Mouse (Mus musculus): ENCODE results near the gene Cdk14. TPM values are rescaled to one million over a fixed set of nuclear protein-coding genes. Genes with fewer than 3 reads are reported as not detected.

Gene Cdk14
- polyA plus RNA-seq, 2 experiments = 14.5 to 27.6 TPM

- ATAC-seq (ENCODE audit: low FRiP score, low read depth) = peak; percentile 50; the same call in 1 of the 2 replicates
- Histone ChIP-seq H3K27me3 (ENCODE audit: control insufficient read depth, insufficient read depth, low read length) (no peaks in the 10 kb centered on the region), H3K27ac (replicated peaks; ENCODE audit: low read depth, low read length) (no peak overlapping the region), H3K9ac (ENCODE audit: low read depth, low read length, severe bottlenecking) (no peak overlapping the region), H3K4me2 (replicated peaks; ENCODE audit: low read depth, low read length, severe bottlenecking) (no peak overlapping the region), H3K4me1 (ENCODE audit: control insufficient read depth, insufficient read depth, low read length) (peaks cover 5% of the 10 kb centered on the region; the same call in 1 of the 2 replicates), H3K36me3 (ENCODE audit: control insufficient read depth, insufficient read depth, low read length) (no peaks in the 10 kb centered on the region), H3K9me3 (ENCODE audit: control insufficient read depth, low read length) (no peaks in the 10 kb centered on the region), H3K4me3 (replicated peaks; ENCODE audit: low read length) (no peak overlapping the region)
- 72% methylated on average over 3 of the region's 3 CpGs for whole genome bisulfite sequencing
- TF ChIP-seq POLR2A (IDR thresholded peaks at IDR 0.05; ENCODE audit: borderline replicate concordance, extremely low read depth, insufficient read depth, insufficient read length) = no peak
- DNase-seq (ENCODE audit: low spot score) = peak; percentile 62
These were observed 471.8 kb downstream of the Cdk14 start for GRCm38 (mm10) chr5:4948090-4948954.

- no peak overlapping the region for H3K4me3 ChIP-seq (replicated peaks; ENCODE audit: low read length)
- WGBS = 75% methylated on average over 1 of the region's 1 CpGs
- H3K9me3 ChIP-seq (ENCODE audit: control insufficient read depth, low read length) = no peaks in the 10 kb centered on the region
- no peaks in the 10 kb centered on the region for H3K27me3 ChIP-seq (ENCODE audit: control insufficient read depth, insufficient read depth, low read length)
- H3K4me1 ChIP-seq (ENCODE audit: control insufficient read depth, insufficient read depth, low read length) = peaks cover 9% of the 10 kb centered on the region
- ATAC-seq (ENCODE audit: low FRiP score, low read depth) = no peak
- DNase-seq (ENCODE audit: low spot score) = no peak
- no peak overlapping the region for H3K27ac ChIP-seq (replicated peaks; ENCODE audit: low read depth, low read length)
- TF ChIP-seq POLR2A (IDR thresholded peaks at IDR 0.05; ENCODE audit: borderline replicate concordance, extremely low read depth, insufficient read depth, insufficient read length) = no peak
- no peak overlapping the region for H3K9ac ChIP-seq (ENCODE audit: low read depth, low read length, severe bottlenecking)
- no peaks in the 10 kb centered on the region for H3K36me3 ChIP-seq (ENCODE audit: control insufficient read depth, insufficient read depth, low read length)
- no peak overlapping the region for H3K4me2 ChIP-seq (replicated peaks; ENCODE audit: low read depth, low read length, severe bottlenecking)
These were observed 485.0 kb downstream of the Cdk14 start for GRCm38 (mm10) chr5:4935131-4935530.

- Histone ChIP-seq H3K9me3 (ENCODE audit: control insufficient read depth, low read length) (no peaks in the 10 kb centered on the region), H3K27me3 (ENCODE audit: control insufficient read depth, insufficient read depth, low read length) (no peaks in the 10 kb centered on the region), H3K9ac (ENCODE audit: low read depth, low read length, severe bottlenecking) (no peak overlapping the region), H3K4me2 (replicated peaks; ENCODE audit: low read depth, low read length, severe bottlenecking) (no peak overlapping the region), H3K4me3 (replicated peaks; ENCODE audit: low read length) (no peak overlapping the region), H3K36me3 (ENCODE audit: control insufficient read depth, insufficient read depth, low read length) (no peaks in the 10 kb centered on the region), H3K4me1 (ENCODE audit: control insufficient read depth, insufficient read depth, low read length) (peaks cover 13% of the 10 kb centered on the region), H3K27ac (replicated peaks; ENCODE audit: low read depth, low read length) (no peak overlapping the region)
- no peak for TF ChIP-seq POLR2A (IDR thresholded peaks at IDR 0.05; ENCODE audit: borderline replicate concordance, extremely low read depth, insufficient read depth, insufficient read length)
- DNase-seq (ENCODE audit: low spot score) = no peak
- 82% methylated on average over 6 of the region's 6 CpGs for WGBS
- no peak for ATAC-seq (ENCODE audit: low FRiP score, low read depth)
These were observed 485.6 kb downstream of the Cdk14 start for GRCm38 (mm10) chr5:4934491-4934890.

GRCm38 (mm10) chr5:4931539-4932143 is 488.5 kb downstream of the Cdk14 start:
- no peak for DNase-seq (ENCODE audit: low spot score)

GRCm38 (mm10) chr5:4929628-4930027 is 490.5 kb downstream of the Cdk14 start:
- 64% methylated on average over 3 of the region's 3 CpGs for WGBS
- no peak for TF ChIP-seq POLR2A (IDR thresholded peaks at IDR 0.05; ENCODE audit: borderline replicate concordance, extremely low read depth, insufficient read depth, insufficient read length)

More at GRCm38 (mm10) chr5:4931539-4932143, 488.5 kb downstream of the Cdk14 start:
- Histone ChIP-seq H3K36me3 (ENCODE audit: control insufficient read depth, insufficient read depth, low read length) (no peaks in the 10 kb centered on the region), H3K4me2 (replicated peaks; ENCODE audit: low read depth, low read length, severe bottlenecking) (no peak overlapping the region), H3K4me3 (replicated peaks; ENCODE audit: low read length) (no peak overlapping the region), H3K4me1 (ENCODE audit: control insufficient read depth, insufficient read depth, low read length) (peaks cover 13% of the 10 kb centered on the region), H3K27me3 (ENCODE audit: control insufficient read depth, insufficient read depth, low read length) (no peaks in the 10 kb centered on the region), H3K9ac (ENCODE audit: low read depth, low read length, severe bottlenecking) (no peak overlapping the region), H3K9me3 (ENCODE audit: control insufficient read depth, low read length) (no peaks in the 10 kb centered on the region), H3K27ac (replicated peaks; ENCODE audit: low read depth, low read length) (no peak overlapping the region)
- WGBS = 60% methylated on average over 8 of the region's 8 CpGs
- no peak for ATAC-seq (ENCODE audit: low FRiP score, low read depth)
- TF ChIP-seq POLR2A (IDR thresholded peaks at IDR 0.05; ENCODE audit: borderline replicate concordance, extremely low read depth, insufficient read depth, insufficient read length) = no peak

More at GRCm38 (mm10) chr5:4929628-4930027, 490.5 kb downstream of the Cdk14 start:
- no peak for ATAC-seq (ENCODE audit: low FRiP score, low read depth)
- Histone ChIP-seq H3K27me3 (ENCODE audit: control insufficient read depth, insufficient read depth, low read length) (no peaks in the 10 kb centered on the region), H3K9me3 (ENCODE audit: control insufficient read depth, low read length) (no peaks in the 10 kb centered on the region), H3K36me3 (ENCODE audit: control insufficient read depth, insufficient read depth, low read length) (no peaks in the 10 kb centered on the region), H3K4me2 (replicated peaks; ENCODE audit: low read depth, low read length, severe bottlenecking) (no peak overlapping the region), H3K9ac (ENCODE audit: low read depth, low read length, severe bottlenecking) (no peak overlapping the region), H3K4me3 (replicated peaks; ENCODE audit: low read length) (no peak overlapping the region), H3K4me1 (ENCODE audit: control insufficient read depth, insufficient read depth, low read length) (peaks cover 13% of the 10 kb centered on the region), H3K27ac (replicated peaks; ENCODE audit: low read depth, low read length) (no peak overlapping the region)
- DNase-seq (ENCODE audit: low spot score) = no peak

All from limb, embryonic 14.5 days (tissue).